Mouse (Mus musculus): ENCODE measurements around the gene Sh3bp5. TPM values are rescaled to one million over a fixed set of nuclear protein-coding genes. Genes with fewer than 3 reads are reported as not detected.

The Sh3bp5 gene
- total RNA-seq, 2 experiments from 2014 or later, result 107 to 135 TPM

Other genes with a start within 250 kb of the Sh3bp5 start
- 10 to 100 TPM; 11.1 to 45.0 TPM for gene Tnnc1, start 227.8 kb downstream of the Sh3bp5 start, total RNA-seq (2021)
- 100 to 1,000 TPM; 224 to 328 TPM for gene Nisch, start 219.1 kb downstream of the Sh3bp5 start, total RNA-seq (2021)
- gene Sema3g, start 218.2 kb downstream of the Sh3bp5 start, total RNA-seq (2021), result 10 to 100 TPM; 12.1 to 12.3 TPM
- gene Phf7, start 184.8 kb downstream of the Sh3bp5 start, total RNA-seq (2021), result 1 to 10 TPM; 9.1 to 9.2 TPM
- 10 to 100 TPM; 58.4 to 67.6 TPM for gene Bap1, start 184.6 kb downstream of the Sh3bp5 start, total RNA-seq (2021)
- 1 to 10 TPM in 1 of 2 experiments, under 1 TPM in 1; 0.99 to 1.2 TPM for gene Dnah1, start 112.2 kb downstream of the Sh3bp5 start, total RNA-seq (2021)
- gene Capn7, start 99.4 kb downstream of the Sh3bp5 start, total RNA-seq (2021), result 10 to 100 TPM; 33.7 to 40.9 TPM
- 10 to 100 TPM; 30.9 to 38.7 TPM for gene Eaf1, start 58.3 kb upstream of the Sh3bp5 start, total RNA-seq (2021)
- gene Mettl6, start 59.0 kb upstream of the Sh3bp5 start, total RNA-seq (2021), result 10 to 100 TPM; 19.7 to 24.1 TPM
- 1 to 10 TPM; 1.1 to 4.0 TPM for gene Colq, start 155.3 kb upstream of the Sh3bp5 start, total RNA-seq (2021)
- 1 to 10 TPM; 4.6 to 7.4 TPM for gene Gm49387, start 204.8 kb upstream of the Sh3bp5 start, total RNA-seq (2021)
- 10 to 100 TPM; 43.9 to 48.6 TPM for gene Btd, start 204.9 kb upstream of the Sh3bp5 start, total RNA-seq (2021)
- 100 to 1,000 TPM in 1 of 2 experiments, 10 to 100 TPM in 1; 86.3 to 159 TPM for gene Hacl1, start 205.2 kb upstream of the Sh3bp5 start, total RNA-seq (2021)

Measured in adrenal gland, postnatal 10 days (tissue).